Mouse (Mus musculus): ENCODE data around the gene Pip5kl1. TPM values are rescaled to one million over a fixed set of nuclear protein-coding genes. Genes with fewer than 3 reads are reported as not detected.

The Pip5kl1 gene
- polyA plus RNA-seq, 1 experiment from 2014 or later = not detected

DNA sequence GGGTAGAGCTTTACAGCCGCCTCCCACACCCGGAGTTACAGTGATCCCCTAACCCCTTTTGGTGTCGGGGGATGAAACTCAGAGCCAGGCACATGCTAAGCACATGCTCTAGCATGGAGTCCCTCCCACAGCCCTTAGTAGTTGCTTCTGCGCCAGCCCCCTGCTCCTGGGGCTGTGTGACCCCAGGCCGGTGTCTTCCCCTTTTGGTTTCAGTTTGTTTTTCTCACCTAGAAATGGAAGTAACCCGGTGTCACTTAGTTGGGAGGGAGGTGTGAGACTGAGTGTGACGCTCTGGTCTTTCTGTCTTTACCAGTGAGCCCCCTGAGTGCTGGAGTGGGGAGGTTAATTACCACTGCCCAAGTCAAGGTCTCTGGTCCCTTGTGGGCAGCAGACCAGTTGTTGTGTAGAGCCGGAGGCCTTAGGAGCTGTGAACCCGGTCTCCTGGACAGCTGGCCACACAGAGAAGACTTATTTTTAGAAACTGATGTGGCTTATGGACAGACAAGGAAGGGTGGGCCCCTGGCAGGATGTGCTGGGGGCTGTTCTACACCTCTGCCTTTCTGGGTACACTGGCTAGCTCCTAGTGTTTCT lies 13.2 kb downstream of the Pip5kl1 start:
- Histone ChIP-seq H3K4me3 (ENCODE audit: control insufficient read depth in 1 of 2, insufficient read depth in 1 of 2, low read depth in 1 of 2, low read length in 2 of 2) (peak overlapping the region; percentile 66 to 78), H3K27me3 (ENCODE audit: control insufficient read depth, insufficient read depth, low read length) (no peaks in the 10 kb centered on the region), H3K4me1 (ENCODE audit: control insufficient read depth in 2 of 2, insufficient read depth in 2 of 2, low read length in 2 of 2) (peaks cover 27 to 28% of the 10 kb centered on the region in 2 experiments), H3K9ac (ENCODE audit: low read length) (peak overlapping the region; percentile 82), H3K36me3 (ENCODE audit: control insufficient read depth, insufficient read depth, low read length) (peaks cover 26% of the 10 kb centered on the region), H3K4me2 (ENCODE audit: low read length) (peak overlapping the region; percentile 89), H3K9me3 (ENCODE audit: control insufficient read depth, low read length) (no peaks in the 10 kb centered on the region), H3K27ac (replicated peaks in 1 of 2; ENCODE audit: control insufficient read depth in 1 of 2, insufficient read depth in 1 of 2, low read depth in 2 of 2, low read length in 2 of 2) (peak overlapping the region; percentile 88 to 89)
- 10% methylated on average over 9 of the region's 9 CpGs for WGBS
- no peak for ATAC-seq (ENCODE audit: insufficient number of reproducible peaks, insufficient read depth, low FRiP score, low read depth)

DNA sequence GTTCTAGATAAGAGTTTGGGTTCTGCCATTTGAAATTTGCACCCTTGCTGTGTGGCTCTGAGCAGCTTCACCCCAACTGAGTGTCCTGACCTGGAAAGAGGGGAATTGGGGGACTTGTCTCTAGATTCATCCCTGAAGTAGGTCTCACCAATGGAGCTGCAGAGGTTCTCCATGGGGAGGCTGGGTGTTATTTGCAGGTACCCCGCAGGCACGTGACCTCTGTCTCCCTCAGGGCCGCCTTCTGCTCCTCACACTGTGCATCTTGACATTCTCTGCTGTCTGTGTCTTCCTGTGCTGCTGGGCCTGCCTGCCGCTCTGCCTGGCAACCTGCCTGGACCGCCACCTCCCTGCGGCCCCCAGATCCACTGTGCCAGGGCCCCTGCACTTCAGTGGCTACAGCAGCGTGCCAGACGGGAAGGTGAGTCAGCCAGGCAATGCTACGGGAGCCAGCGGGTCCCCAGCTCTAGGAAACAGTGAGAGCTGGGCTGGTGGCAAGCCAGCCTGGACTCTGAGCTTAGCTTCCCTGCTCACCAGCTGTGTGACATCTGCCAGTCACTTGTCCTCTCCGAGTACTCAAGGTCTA lies 14.7 kb downstream of the Pip5kl1 start:
- WGBS = 23% methylated on average over 11 of the region's 11 CpGs
- Histone ChIP-seq H3K4me2 (ENCODE audit: low read length) (peak overlapping the region; percentile 89), H3K9me3 (ENCODE audit: control insufficient read depth, low read length) (no peaks in the 10 kb centered on the region), H3K9ac (ENCODE audit: low read length) (peak overlapping the region; percentile 48), H3K4me1 (ENCODE audit: control insufficient read depth in 2 of 2, insufficient read depth in 2 of 2, low read length in 2 of 2) (peaks cover 23 to 28% of the 10 kb centered on the region in 2 experiments), H3K27me3 (ENCODE audit: control insufficient read depth, insufficient read depth, low read length) (no peaks in the 10 kb centered on the region), H3K27ac (replicated peaks in 1 of 2; ENCODE audit: control insufficient read depth in 1 of 2, insufficient read depth in 1 of 2, low read depth in 2 of 2, low read length in 2 of 2) (peak overlapping the region; percentile 70 to 75), H3K36me3 (ENCODE audit: control insufficient read depth, insufficient read depth, low read length) (peaks cover 41% of the 10 kb centered on the region), H3K4me3 (ENCODE audit: control insufficient read depth in 1 of 2, insufficient read depth in 1 of 2, low read depth in 1 of 2, low read length in 2 of 2) (0 out of 4 replicates have a peak overlapping the region, but pooled peaks have one; percentile 2)
- ATAC-seq (ENCODE audit: insufficient number of reproducible peaks, insufficient read depth, low FRiP score, low read depth) = peak; percentile 15

GRCm38 (mm10) chr2:32590224-32590623 lies 15.6 kb downstream of the Pip5kl1 start:
- H3K9me3 ChIP-seq (ENCODE audit: control insufficient read depth, low read length) = no peaks in the 10 kb centered on the region
- H3K27ac ChIP-seq (replicated peaks in 1 of 2; ENCODE audit: control insufficient read depth in 1 of 2, insufficient read depth in 1 of 2, low read depth in 2 of 2, low read length in 2 of 2) = 0 out of 4 replicates have a peak overlapping the region, but pooled peaks of 1 of the 2 experiments have one; percentile 75
- H3K4me3 ChIP-seq (ENCODE audit: control insufficient read depth in 1 of 2, insufficient read depth in 1 of 2, low read depth in 1 of 2, low read length in 2 of 2) = no peak overlapping the region
- no peak for ATAC-seq (ENCODE audit: insufficient number of reproducible peaks, insufficient read depth, low FRiP score, low read depth)
- H3K9ac ChIP-seq (ENCODE audit: low read length) = no peak overlapping the region
- H3K27me3 ChIP-seq (ENCODE audit: control insufficient read depth, insufficient read depth, low read length) = no peaks in the 10 kb centered on the region
- peaks cover 50% of the 10 kb centered on the region for H3K36me3 ChIP-seq (ENCODE audit: control insufficient read depth, insufficient read depth, low read length)
- 84% methylated on average over 10 of the region's 10 CpGs for WGBS
- no peak overlapping the region for H3K4me2 ChIP-seq (ENCODE audit: low read length)
- peaks cover 23 to 28% of the 10 kb centered on the region in 2 experiments for H3K4me1 ChIP-seq (ENCODE audit: control insufficient read depth in 2 of 2, insufficient read depth in 2 of 2, low read length in 2 of 2)

- Histone ChIP-seq H3K9ac (ENCODE audit: low read length) (no peak overlapping the region), H3K4me2 (ENCODE audit: low read length) (no peak overlapping the region), H3K4me1 (ENCODE audit: control insufficient read depth in 2 of 2, insufficient read depth in 2 of 2, low read length in 2 of 2) (peaks cover 23 to 28% of the 10 kb centered on the region in 2 experiments), H3K9me3 (ENCODE audit: control insufficient read depth, low read length) (no peaks in the 10 kb centered on the region), H3K27me3 (ENCODE audit: control insufficient read depth, insufficient read depth, low read length) (no peaks in the 10 kb centered on the region), H3K36me3 (ENCODE audit: control insufficient read depth, insufficient read depth, low read length) (peaks cover 60% of the 10 kb centered on the region), H3K27ac (replicated peaks in 1 of 2; ENCODE audit: control insufficient read depth in 1 of 2, insufficient read depth in 1 of 2, low read depth in 2 of 2, low read length in 2 of 2) (no peak overlapping the region), H3K4me3 (ENCODE audit: control insufficient read depth in 1 of 2, insufficient read depth in 1 of 2, low read depth in 1 of 2, low read length in 2 of 2) (no peak overlapping the region)
- no peak for ATAC-seq (ENCODE audit: insufficient number of reproducible peaks, insufficient read depth, low FRiP score, low read depth)
- WGBS = 71% methylated on average over 6 of the region's 6 CpGs
Observed at GRCm38 (mm10) chr2:32591249-32591648, 16.7 kb downstream of the Pip5kl1 start.

DNA sequence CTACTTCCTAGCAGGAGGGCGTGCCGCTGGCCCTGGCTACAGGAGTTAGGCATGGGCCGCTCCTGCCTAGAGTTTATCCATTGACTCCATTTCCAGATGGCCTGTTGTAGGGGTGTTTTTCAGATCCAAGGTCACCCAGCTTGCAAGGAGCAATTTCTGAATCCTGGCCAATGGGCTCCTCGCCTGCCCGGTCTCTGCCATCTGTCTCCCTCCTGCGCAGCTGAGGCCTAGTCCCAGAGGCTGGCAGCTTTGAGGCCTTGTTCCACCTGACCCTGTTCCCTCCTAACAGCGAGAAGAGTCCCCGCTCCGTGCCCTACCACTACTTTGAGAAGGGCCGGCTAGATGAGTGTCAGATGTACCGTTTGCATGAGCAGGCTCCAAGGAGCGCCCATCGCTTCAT lies 22.1 kb downstream of the Pip5kl1 start:
- ATAC-seq (ENCODE audit: insufficient number of reproducible peaks, insufficient read depth, low FRiP score, low read depth) = no peak
- H3K36me3 ChIP-seq (ENCODE audit: control insufficient read depth, insufficient read depth, low read length) = peaks cover 74% of the 10 kb centered on the region
- H3K4me1 ChIP-seq (ENCODE audit: control insufficient read depth in 2 of 2, insufficient read depth in 2 of 2, low read length in 2 of 2) = peaks cover 0 to 6% of the 10 kb centered on the region in 2 experiments; a peak in 2 of 4 replicates
- WGBS = 88% methylated on average over 13 of the region's 13 CpGs
- no peak overlapping the region for H3K9ac ChIP-seq (ENCODE audit: low read length)
- H3K9me3 ChIP-seq (ENCODE audit: control insufficient read depth, low read length) = no peaks in the 10 kb centered on the region
- H3K4me2 ChIP-seq (ENCODE audit: low read length) = no peak overlapping the region
- H3K27me3 ChIP-seq (ENCODE audit: control insufficient read depth, insufficient read depth, low read length) = no peaks in the 10 kb centered on the region
- no peak overlapping the region for H3K4me3 ChIP-seq (ENCODE audit: control insufficient read depth in 1 of 2, insufficient read depth in 1 of 2, low read depth in 1 of 2, low read length in 2 of 2)
- no peak overlapping the region for H3K27ac ChIP-seq (replicated peaks in 1 of 2; ENCODE audit: control insufficient read depth in 1 of 2, insufficient read depth in 1 of 2, low read depth in 2 of 2, low read length in 2 of 2)

- Histone ChIP-seq H3K4me3 (ENCODE audit: control insufficient read depth in 1 of 2, insufficient read depth in 1 of 2, low read depth in 1 of 2, low read length in 2 of 2) (no peak overlapping the region), H3K27ac (replicated peaks in 1 of 2; ENCODE audit: control insufficient read depth in 1 of 2, insufficient read depth in 1 of 2, low read depth in 2 of 2, low read length in 2 of 2) (no peak overlapping the region), H3K36me3 (ENCODE audit: control insufficient read depth, insufficient read depth, low read length) (peaks cover 69% of the 10 kb centered on the region), H3K9me3 (ENCODE audit: control insufficient read depth, low read length) (no peaks in the 10 kb centered on the region), H3K4me1 (ENCODE audit: control insufficient read depth in 2 of 2, insufficient read depth in 2 of 2, low read length in 2 of 2) (peaks cover 0 to 11% of the 10 kb centered on the region in 2 experiments; a peak in 2 of 4 replicates), H3K27me3 (ENCODE audit: control insufficient read depth, insufficient read depth, low read length) (no peaks in the 10 kb centered on the region), H3K9ac (ENCODE audit: low read length) (no peak overlapping the region), H3K4me2 (ENCODE audit: low read length) (no peak overlapping the region)
- ATAC-seq (ENCODE audit: insufficient number of reproducible peaks, insufficient read depth, low FRiP score, low read depth) = no peak
- 85% methylated on average over 5 of the region's 5 CpGs for WGBS
Observed at GRCm38 (mm10) chr2:32597248-32597647, 22.7 kb downstream of the Pip5kl1 start.

GRCm38 (mm10) chr2:32597699-32598098 lies 23.1 kb downstream of the Pip5kl1 start:
- H3K4me3 ChIP-seq (ENCODE audit: control insufficient read depth in 1 of 2, insufficient read depth in 1 of 2, low read depth in 1 of 2, low read length in 2 of 2) = no peak overlapping the region
- no peaks in the 10 kb centered on the region for H3K27me3 ChIP-seq (ENCODE audit: control insufficient read depth, insufficient read depth, low read length)
- no peak overlapping the region for H3K9ac ChIP-seq (ENCODE audit: low read length)
- H3K36me3 ChIP-seq (ENCODE audit: control insufficient read depth, insufficient read depth, low read length) = peaks cover 65% of the 10 kb centered on the region
- no peaks in the 10 kb centered on the region for H3K9me3 ChIP-seq (ENCODE audit: control insufficient read depth, low read length)
- no peak overlapping the region for H3K27ac ChIP-seq (replicated peaks in 1 of 2; ENCODE audit: control insufficient read depth in 1 of 2, insufficient read depth in 1 of 2, low read depth in 2 of 2, low read length in 2 of 2)
- 77% methylated on average over 5 of the region's 5 CpGs for WGBS
- peaks cover 0 to 14% of the 10 kb centered on the region in 2 experiments; a peak in 2 of 4 replicates for H3K4me1 ChIP-seq (ENCODE audit: control insufficient read depth in 2 of 2, insufficient read depth in 2 of 2, low read length in 2 of 2)
- no peak for ATAC-seq (ENCODE audit: insufficient number of reproducible peaks, insufficient read depth, low FRiP score, low read depth)
- no peak overlapping the region for H3K4me2 ChIP-seq (ENCODE audit: low read length)

Data from heart, embryonic 14.5 days (tissue).